Mouse (Mus musculus) heart, postnatal 0 days (tissue): ENCODE results near the gene B4galnt2.

Experiments used
- CTCF ChIP-seq: IDR thresholded peaks from 2 replicates; pipeline ENCODE4 v1.5.1; 2016; ENCODE audit warnings: antibody characterized with exemption, control low read depth, low read depth
- EP300 ChIP-seq: IDR thresholded peaks from 2 replicates; pipeline ENCODE4 v1.6.1; 2016; ENCODE audit warnings: antibody characterized with exemption, low read depth

DNA sequence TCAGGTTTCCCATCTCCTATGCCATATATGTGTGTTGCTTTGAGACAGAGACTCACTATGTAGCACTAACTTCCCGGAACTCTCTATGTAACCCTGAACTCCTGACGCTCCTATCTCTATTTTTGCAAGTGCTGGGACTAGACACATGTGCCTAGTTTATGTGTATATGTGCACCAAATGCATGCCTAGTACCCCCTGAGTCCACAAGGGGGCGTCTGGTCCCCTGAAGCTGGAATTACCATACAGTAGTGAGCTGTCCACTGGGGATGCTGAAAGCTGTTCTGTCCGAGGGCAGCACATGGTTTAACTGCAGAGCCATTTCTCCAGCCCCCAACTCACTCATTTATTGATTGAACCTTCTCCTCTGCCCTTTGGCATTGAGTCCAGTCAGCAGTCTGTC lies 11.7 kb upstream of the B4galnt2 start:
- TF ChIP-seq CTCF (no peak), EP300 (no peak)
